Mouse (Mus musculus) C2C12 (cell line): ENCODE measurements around the gene Krtap4-6.

Experiments
- CTCF ChIP-seq: IDR thresholded peaks from one replicate; pipeline ENCODE4 v1.5.1; 2011; ENCODE audit not compliant: control insufficient read depth, insufficient read depth, insufficient read length
- FOSL1 ChIP-seq: IDR thresholded peaks from one replicate; pipeline ENCODE4 v1.8.0; 2011; ENCODE audit warnings: mild to moderate bottlenecking, low read length; ENCODE audit not compliant: poor library complexity, insufficient read depth, severe bottlenecking
- MYOG ChIP-seq: IDR thresholded peaks from one replicate; pipeline ENCODE4 v1.6.1; 2011; ENCODE audit not compliant: control insufficient read depth, insufficient read length; ENCODE audit errors: extremely low read depth
- USF1 ChIP-seq: IDR thresholded peaks from one replicate; pipeline ENCODE4 v1.6.1; 2011; ENCODE audit warnings: low read depth, mild to moderate bottlenecking, control low read depth, moderate library complexity

GRCm38 (mm10) chr11:99644351-99644750, 21.4 kb downstream of the Krtap4-6 start:
- no peak for TF ChIP-seq CTCF
- no peak for TF ChIP-seq MYOG
- no peak for TF ChIP-seq USF1
- no peak for TF ChIP-seq FOSL1
